Mouse (Mus musculus) C2C12 (cell line): ENCODE measurements at regions not wholly inside any gene's neighbourhood (a gene's known extent, or its start where the extent isn't known, plus 50 kb on each side); places are given as distances from the start of the nearest gene placed in this dataset.

Experiments used
- H3K27me3 ChIP-seq: one replicate; pipeline ENCODE4 v1.6.1; 2011; ENCODE audit not compliant: control insufficient read depth, insufficient read depth, insufficient read length
- H3K36me3 ChIP-seq: one replicate; pipeline ENCODE4 v1.6.1; 2011; ENCODE audit not compliant: control insufficient read depth, insufficient read depth
- H3K4me3 ChIP-seq: one replicate; pipeline ENCODE4 v1.5.1; 2011; ENCODE audit warnings: mild to moderate bottlenecking, control low read depth; ENCODE audit not compliant: poor library complexity, insufficient read depth, severe bottlenecking
- H3K79me2 ChIP-seq: one replicate; pipeline ENCODE4 v1.6.1; 2011; ENCODE audit not compliant: control insufficient read depth, insufficient read depth
- H3K79me3 ChIP-seq: one replicate; pipeline ENCODE4 v1.6.1; 2011; ENCODE audit warnings: low read depth, control low read depth
- H3ac ChIP-seq: one replicate; pipeline ENCODE3; 2011; ENCODE audit warnings: low read depth; ENCODE audit not compliant: control insufficient read depth, insufficient read length
- CEBPB ChIP-seq: IDR thresholded peaks from one replicate; pipeline ENCODE4 v1.6.1; 2011; ENCODE audit warnings: low read depth, mild to moderate bottlenecking, control low read depth, moderate library complexity
- CTCF ChIP-seq: IDR thresholded peaks from one replicate; pipeline ENCODE4 v1.5.1; 2011; ENCODE audit not compliant: control insufficient read depth, insufficient read depth, insufficient read length
- FOSL1 ChIP-seq: IDR thresholded peaks from one replicate; pipeline ENCODE4 v1.8.0; 2011; ENCODE audit warnings: mild to moderate bottlenecking, low read length; ENCODE audit not compliant: poor library complexity, insufficient read depth, severe bottlenecking
- MAX ChIP-seq: IDR thresholded peaks from one replicate; pipeline ENCODE4 v1.6.1; 2011; ENCODE audit warnings: mild to moderate bottlenecking, control low read depth
- MYOD1 ChIP-seq: IDR thresholded peaks from one replicate; pipeline ENCODE4 v1.6.1; 2011; ENCODE audit warnings: low read depth; ENCODE audit not compliant: control insufficient read depth, insufficient read length
- MYOG ChIP-seq: IDR thresholded peaks from one replicate; pipeline ENCODE4 v1.6.1; 2011; ENCODE audit not compliant: control insufficient read depth, insufficient read length; ENCODE audit errors: extremely low read depth
- USF1 ChIP-seq: IDR thresholded peaks from one replicate; pipeline ENCODE4 v1.6.1; 2011; ENCODE audit warnings: low read depth, mild to moderate bottlenecking, control low read depth, moderate library complexity

GRCm38 (mm10) chrX:12917105-12917504 lies 154.2 kb upstream of the Usp9x start:
- Histone ChIP-seq H3K36me3 (no peaks in the 10 kb centered on the region), H3K4me3 (no peak overlapping the region), H3ac (no peak overlapping the region), H3K27me3 (no peaks in the 10 kb centered on the region), H3K79me2 (no peaks in the 10 kb centered on the region), H3K79me3 (no peaks in the 10 kb centered on the region)
- no peak for TF ChIP-seq MYOD1
- TF ChIP-seq USF1: no peak
- TF ChIP-seq FOSL1: no peak
- no peak for TF ChIP-seq CEBPB
- TF ChIP-seq MYOG: no peak
- no peak for TF ChIP-seq CTCF
- TF ChIP-seq MAX: no peak

- no peak for TF ChIP-seq MYOD1
- no peak for TF ChIP-seq CEBPB
- no peak for TF ChIP-seq FOSL1
- TF ChIP-seq MYOG: no peak
- TF ChIP-seq USF1: no peak
- no peak for TF ChIP-seq CTCF
- no peak for TF ChIP-seq MAX
- no peaks in the 10 kb centered on the region for H3K79me3 ChIP-seq
- H3K27me3 ChIP-seq: no peaks in the 10 kb centered on the region
- H3ac ChIP-seq: no peak overlapping the region
- no peaks in the 10 kb centered on the region for H3K79me2 ChIP-seq
- H3K4me3 ChIP-seq: no peak overlapping the region
- H3K36me3 ChIP-seq: no peaks in the 10 kb centered on the region
These were observed 154.6 kb upstream of the Usp9x start for GRCm38 (mm10) chrX:12916684-12917083.

GRCm38 (mm10) chrX:12900256-12900655 lies 138.4 kb upstream of the Med14 start:
- H3K79me3 ChIP-seq: no peaks in the 10 kb centered on the region
- H3K79me2 ChIP-seq: no peaks in the 10 kb centered on the region
- no peak overlapping the region for H3K4me3 ChIP-seq
- no peaks in the 10 kb centered on the region for H3K27me3 ChIP-seq
- H3K36me3 ChIP-seq: no peaks in the 10 kb centered on the region
- no peak overlapping the region for H3ac ChIP-seq
- TF ChIP-seq MYOD1: no peak
- no peak for TF ChIP-seq CTCF
- no peak for TF ChIP-seq USF1
- no peak for TF ChIP-seq MYOG
- no peak for TF ChIP-seq CEBPB
- no peak for TF ChIP-seq FOSL1
- no peak for TF ChIP-seq MAX

GRCm38 (mm10) chrX:12891468-12891867 lies 129.6 kb upstream of the Med14 start:
- Histone ChIP-seq H3ac (no peak overlapping the region), H3K4me3 (no peak overlapping the region), H3K79me3 (no peaks in the 10 kb centered on the region), H3K27me3 (no peaks in the 10 kb centered on the region), H3K79me2 (no peaks in the 10 kb centered on the region), H3K36me3 (no peaks in the 10 kb centered on the region)
- no peak for TF ChIP-seq MYOD1
- no peak for TF ChIP-seq MYOG
- no peak for TF ChIP-seq MAX
- TF ChIP-seq FOSL1: no peak
- TF ChIP-seq CTCF: no peak
- TF ChIP-seq CEBPB: no peak
- TF ChIP-seq USF1: no peak

- no peak for TF ChIP-seq CEBPB
- TF ChIP-seq MAX: no peak
- no peak for TF ChIP-seq MYOD1
- TF ChIP-seq USF1: no peak
- TF ChIP-seq MYOG: no peak
- no peak for TF ChIP-seq FOSL1
- TF ChIP-seq CTCF: no peak
These were observed 127.6 kb upstream of the Med14 start for GRCm38 (mm10) chrX:12889482-12889808.

More at GRCm38 (mm10) chrX:12889482-12889808, 127.6 kb upstream of the Med14 start:
- Histone ChIP-seq H3K79me3 (no peaks in the 10 kb centered on the region), H3K27me3 (no peaks in the 10 kb centered on the region), H3K36me3 (no peaks in the 10 kb centered on the region), H3K79me2 (no peaks in the 10 kb centered on the region), H3K4me3 (no peak overlapping the region), H3ac (no peak overlapping the region)
